Mouse (Mus musculus): ENCODE measurements around the gene Kazn. TPM values are rescaled to one million over a fixed set of nuclear protein-coding genes. Genes with fewer than 3 reads are reported as not detected.

Kazn gene
- total and polyA plus RNA-seq, 3 experiments: 1.3 to 9.7 (median 4.2) TPM

GRCm38 (mm10) chr4:142152733-142153422 lies 86.3 kb downstream of the Kazn start:
- no peak for DNase-seq (ENCODE audit: extremely low read depth)
- Histone ChIP-seq H3K9me3 (replicated peaks; ENCODE audit: low read length) (peaks cover 6% of the 10 kb centered on the region), H3K9ac (ENCODE audit: insufficient read depth, low read depth) (no peak overlapping the region), H3K4me2 (ENCODE audit: insufficient read depth, low read depth, poor library complexity, severe bottlenecking) (no peak overlapping the region), H3K27me3 (replicated peaks) (no peaks in the 10 kb centered on the region), H3K36me3 (replicated peaks in 1 of 2; ENCODE audit: control insufficient read depth in 1 of 2, insufficient read depth in 1 of 2, low read length in 1 of 2) (peaks cover 13 to 75% of the 10 kb centered on the region in 2 experiments), H3K27ac (ENCODE audit: insufficient read depth, low read depth) (no peak overlapping the region), H3K79me2 (replicated peaks; ENCODE audit: control insufficient read depth, extremely low read depth, insufficient read depth, poor library complexity, severe bottlenecking) (no peaks in the 10 kb centered on the region), H3K4me1 (ENCODE audit: control insufficient read depth in 1 of 2, insufficient read depth in 2 of 2) (peaks cover 12 to 37% of the 10 kb centered on the region in 2 experiments), H3K4me3 (replicated peaks in 1 of 3; ENCODE audit: low read depth in 2 of 3, low read length in 2 of 3, poor library complexity in 1 of 3) (peak overlapping the region in 1 of 3 experiments; percentile 7)
- in situ Hi-C loops (cut with MboI; ENCODE audit: low pct_ligation_motif_present, low pct_unique_long_range_greater_than_20kb, low sequenced_read_pairs) (loop anchor here (25.0 kb wide), 2 partner anchors 259 to 1084 kb away; no protein-coding TSS in a partner anchor), dilution Hi-C loops (cut with MboI; ENCODE audit: extremely low pct_ligation_motif_present, extremely low pct_unique_long_range_greater_than_20kb, low sequenced_read_pairs) (no loop called here)
- TF ChIP-seq ZNF384 (IDR thresholded peaks at IDR 0.05; ENCODE audit: low read depth, low read length): no peak
- no peak for TF ChIP-seq ETS1 (conservative IDR thresholded peaks at IDR 0.05; ENCODE audit: low read depth, low read length)
- peak; percentile 36 for TF ChIP-seq USF1 (IDR thresholded peaks at IDR 0.05; ENCODE audit: low read depth, low read length)
- no peak for TF ChIP-seq KAT2A (IDR thresholded peaks at IDR 0.05; ENCODE audit: insufficient replicate concordance, low read length)
- TF ChIP-seq IRF4 (IDR thresholded peaks at IDR 0.05; ENCODE audit: low read depth, low read length): no peak
- TF ChIP-seq NRF1 (IDR thresholded peaks at IDR 0.05; ENCODE audit: low read depth, low read length): no peak
- TF ChIP-seq MAFK (IDR thresholded peaks at IDR 0.05; ENCODE audit: insufficient replicate concordance, low read length): no peak

- dilution Hi-C loops (cut with MboI; ENCODE audit: extremely low pct_ligation_motif_present, extremely low pct_unique_long_range_greater_than_20kb, low sequenced_read_pairs) (no loop called here), in situ Hi-C loops (cut with MboI; ENCODE audit: low pct_ligation_motif_present, low pct_unique_long_range_greater_than_20kb, low sequenced_read_pairs) (loop anchor here (25.0 kb wide), 2 partner anchors 262 to 1087 kb away; no protein-coding TSS in a partner anchor)
- Histone ChIP-seq H3K79me2 (replicated peaks; ENCODE audit: control insufficient read depth, extremely low read depth, insufficient read depth, poor library complexity, severe bottlenecking) (no peaks in the 10 kb centered on the region), H3K4me1 (ENCODE audit: control insufficient read depth in 1 of 2, insufficient read depth in 2 of 2) (peaks cover 3 to 16% of the 10 kb centered on the region in 2 experiments), H3K36me3 (replicated peaks in 1 of 2; ENCODE audit: control insufficient read depth in 1 of 2, insufficient read depth in 1 of 2, low read length in 1 of 2) (peaks cover 22 to 80% of the 10 kb centered on the region in 2 experiments), H3K27me3 (replicated peaks) (no peaks in the 10 kb centered on the region), H3K27ac (ENCODE audit: insufficient read depth, low read depth) (no peak overlapping the region), H3K9ac (ENCODE audit: insufficient read depth, low read depth) (no peak overlapping the region), H3K9me3 (replicated peaks; ENCODE audit: low read length) (peaks cover 10% of the 10 kb centered on the region), H3K4me3 (replicated peaks in 1 of 3; ENCODE audit: low read depth in 2 of 3, low read length in 2 of 3, poor library complexity in 1 of 3) (no peak overlapping the region), H3K4me2 (ENCODE audit: insufficient read depth, low read depth, poor library complexity, severe bottlenecking) (no peak overlapping the region)
- no peak for DNase-seq (ENCODE audit: extremely low read depth)
- TF ChIP-seq ETS1 (conservative IDR thresholded peaks at IDR 0.05; ENCODE audit: low read depth, low read length) (no peak), JUND (conservative IDR thresholded peaks at IDR 0.05; ENCODE audit: low read depth, low read length) (no peak), E2F4 (IDR thresholded peaks at IDR 0.05; ENCODE audit: insufficient replicate concordance, low read depth, low read length) (no peak), KAT2A (IDR thresholded peaks at IDR 0.05; ENCODE audit: insufficient replicate concordance, low read length) (no peak), CTCF (conservative IDR thresholded peaks at IDR 0.05 in 1 of 2, IDR thresholded peaks at IDR 0.05 in 1 of 2; ENCODE audit: low read depth in 2 of 2, low read length in 2 of 2) (peak in 1 of 2 experiments; percentile 25; a peak in 2 of 4 replicates), TCF12 (IDR thresholded peaks at IDR 0.05; ENCODE audit: low read depth, low read length) (no peak), TBP (conservative IDR thresholded peaks at IDR 0.05; ENCODE audit: low read depth, low read length) (no peak), MAX (IDR thresholded peaks at IDR 0.05; ENCODE audit: low read length) (no peak), RAD21 (IDR thresholded peaks at IDR 0.05; ENCODE audit: low read depth, low read length) (peak; percentile 10), MEF2A (IDR thresholded peaks at IDR 0.05; ENCODE audit: borderline replicate concordance, low read depth, low read length) (no peak), HCFC1 (IDR thresholded peaks at IDR 0.05; ENCODE audit: low read depth, low read length) (no peak), JUN (IDR thresholded peaks at IDR 0.05; ENCODE audit: insufficient read depth, low read depth, low read length) (no peak), UBTF (IDR thresholded peaks at IDR 0.05; ENCODE audit: low read depth, low read length) (no peak), MXI1 (IDR thresholded peaks at IDR 0.05; ENCODE audit: low read depth, low read length) (no peak), POLR2AphosphoS2 (IDR thresholded peaks at IDR 0.05; ENCODE audit: low read depth, low read length) (no peak)
These were observed 89.1 kb downstream of the Kazn start for GRCm38 (mm10) chr4:142150086-142150485.

All from CH12.LX (cell line).